Mouse (Mus musculus) kidney, postnatal 0 days (tissue): Measurements from ENCODE around the gene Pdlim7. TPM values are rescaled to one million over a fixed set of nuclear protein-coding genes. Genes with fewer than 3 reads are reported as not detected.

Source experiments
- ATAC-seq: fragments of 200-750 bp; cut with Nextera tagmentation; replicated peaks from 2 replicates; pipeline ENCODE4 v1.8.0; 2017; ENCODE audit warnings: low read depth, moderate number of reproducible peaks, moderate TSS enrichment, moderate library complexity; ENCODE audit not compliant: low FRiP score
- DNase-seq: peaks from one replicate; pipeline ENCODE4 v3.0.0-alpha.2; 2016; ENCODE audit warnings: low spot score
- H3K27ac ChIP-seq: fragments of 300-500 bp; sonication (generic); 2 replicates; pipeline ENCODE4 v1.5.1; 2014; ENCODE audit warnings: mild to moderate bottlenecking
- H3K27me3 ChIP-seq: fragments of 300-500 bp; sonication (generic); 2 replicates; pipeline ENCODE4 v1.6.1; 2014; ENCODE audit warnings: low read length, mixed read lengths; ENCODE audit not compliant: insufficient read depth
- H3K36me3 ChIP-seq: fragments of 300-500 bp; sonication (generic); 2 replicates; pipeline ENCODE4 v1.6.1; 2014; ENCODE audit warnings: low read length, mixed read lengths; ENCODE audit not compliant: insufficient read depth
- H3K4me1 ChIP-seq: fragments of 300-500 bp; sonication (generic); replicated peaks from 2 replicates; pipeline ENCODE4 v1.6.1; 2014; ENCODE audit warnings: antibody characterized with exemption, low read length, mixed read lengths; ENCODE audit not compliant: insufficient read depth
- H3K4me2 ChIP-seq: fragments of 300-500 bp; sonication (generic); 2 replicates; pipeline ENCODE4 v1.6.1; 2014; ENCODE audit warnings: mild to moderate bottlenecking, low read length, moderate library complexity, mixed read lengths
- H3K4me3 ChIP-seq: fragments of 300-500 bp; sonication (generic); replicated peaks from 2 replicates; pipeline ENCODE4 v1.5.1; 2014; ENCODE audit warnings: low read depth, low read length
- H3K9ac ChIP-seq: fragments of 300-500 bp; sonication (generic); 2 replicates; pipeline ENCODE4 v1.6.1; 2014; ENCODE audit warnings: low read depth, low read length
- H3K9me3 ChIP-seq: fragments of 300-500 bp; sonication (generic); replicated peaks from 2 replicates; pipeline ENCODE4 v1.6.1; 2016; ENCODE audit warnings: low read length, inconsistent platforms, mixed read lengths
- CTCF ChIP-seq: IDR thresholded peaks from 2 replicates; pipeline ENCODE4 v1.5.1; 2016; ENCODE audit warnings: antibody characterized with exemption, low read depth, mild to moderate bottlenecking, moderate library complexity
- WGBS: fragments of 180-500 bp; shearing (Covaris S2); extraction: QIAGEN DNeasy Blood & Tissue Kit; methylation state at CpG from one replicate; pipeline ENCODE4 v1.1.7; 2014; 5-methylcytosine and 5-hydroxymethylcytosine counted together
- polyA plus RNA-seq: library from polyadenylated mRNA; unstranded; fragments of >200 nt; fragmentation: Nextera tagmentation; extraction: Ambion mirVana; gene quantifications from 2 replicates; pipeline ENCODE4 v1.2.1, GENCODE M21; 2015

Gene Pdlim7
- polyA plus RNA-seq, 1 experiment from 2014 or later: 112 TPM

DNA sequence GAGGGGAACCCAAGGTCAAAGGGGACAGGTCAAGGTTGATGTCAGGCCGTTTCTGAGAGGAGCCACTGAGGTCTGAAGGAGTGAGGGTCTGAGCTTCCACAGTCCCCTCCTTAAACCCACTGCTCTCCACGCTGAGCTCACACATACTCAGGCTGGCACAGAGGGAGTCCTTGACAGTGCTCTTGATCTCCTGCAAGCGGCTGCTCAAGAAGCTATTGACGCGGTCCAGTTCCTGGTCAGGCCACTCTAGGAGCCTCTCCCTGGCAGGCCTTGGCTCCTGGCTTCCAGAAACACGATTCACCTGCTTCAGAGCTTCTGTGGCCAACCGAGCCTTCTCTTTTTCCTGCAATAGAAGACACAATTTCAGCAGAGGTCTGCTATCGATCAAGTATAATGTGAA lies 30.0 kb upstream of the Pdlim7 start:
- Histone ChIP-seq H3K4me2 (no peak overlapping the region), H3K27me3 (no peaks in the 10 kb centered on the region), H3K4me3 (no peak overlapping the region), H3K36me3 (peaks cover 65% of the 10 kb centered on the region), H3K4me1 (no peaks in the 10 kb centered on the region), H3K27ac (no peak overlapping the region), H3K9me3 (no peaks in the 10 kb centered on the region), H3K9ac (no peak overlapping the region)
- ATAC-seq (no peak), DNase-seq (no peak)
- TF ChIP-seq CTCF: no peak
- WGBS: 90% methylated on average over 8 of the region's 8 CpGs

DNA sequence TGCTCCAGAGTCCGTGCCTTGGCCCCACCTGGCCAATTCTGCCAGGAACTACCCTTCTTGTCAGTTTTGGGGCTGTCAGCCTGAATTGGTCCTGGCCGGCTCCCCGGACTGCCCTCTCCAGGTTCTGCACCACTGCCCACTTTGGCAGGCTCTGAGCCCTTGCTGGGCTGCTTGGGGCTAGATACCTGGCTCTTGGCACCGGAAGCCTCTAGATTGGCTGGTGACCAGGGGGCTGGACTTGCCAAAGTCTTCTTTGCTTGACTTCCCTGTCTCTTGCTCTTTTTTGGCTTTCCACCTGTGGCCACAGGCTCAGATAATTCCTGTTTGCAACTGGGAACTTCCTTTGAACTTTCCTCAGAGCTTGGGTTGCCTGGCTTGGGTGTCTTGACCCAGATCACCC lies 29.4 kb upstream of the Pdlim7 start:
- Histone ChIP-seq H3K27ac (no peak overlapping the region), H3K9me3 (no peaks in the 10 kb centered on the region), H3K9ac (no peak overlapping the region), H3K4me2 (no peak overlapping the region), H3K36me3 (peaks cover 70% of the 10 kb centered on the region), H3K4me1 (no peaks in the 10 kb centered on the region), H3K27me3 (no peaks in the 10 kb centered on the region), H3K4me3 (no peak overlapping the region)
- ATAC-seq (no peak), DNase-seq (no peak)
- WGBS: 92% methylated on average over 4 of the region's 4 CpGs
- TF ChIP-seq CTCF: no peak

DNA sequence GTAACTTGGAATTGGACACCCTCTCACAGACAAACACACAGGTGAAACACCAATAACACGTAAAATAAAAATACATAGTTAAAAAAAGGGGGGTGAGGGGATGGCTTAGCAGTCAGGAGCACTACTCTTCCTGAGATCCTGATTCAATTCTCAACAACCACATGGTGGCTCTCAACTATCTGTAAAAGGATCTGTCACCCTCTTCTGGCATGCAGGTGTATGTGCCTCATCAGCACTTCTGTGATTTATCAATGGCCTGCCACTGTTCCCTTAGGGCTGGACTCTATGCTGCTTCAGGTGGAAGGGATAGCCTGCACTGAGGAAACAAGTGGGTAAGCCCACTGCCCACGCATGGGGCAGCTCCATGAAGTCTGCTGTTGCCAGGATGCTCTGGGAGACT lies 27.5 kb upstream of the Pdlim7 start:
- H3K36me3 ChIP-seq: peaks cover 58% of the 10 kb centered on the region
- no peak overlapping the region for H3K4me3 ChIP-seq
- no peak overlapping the region for H3K27ac ChIP-seq
- DNase-seq: no peak
- no peaks in the 10 kb centered on the region for H3K27me3 ChIP-seq
- peak; percentile 10; the same call in 1 of the 2 replicates for TF ChIP-seq CTCF
- ATAC-seq: no peak
- no peaks in the 10 kb centered on the region for H3K4me1 ChIP-seq
- H3K4me2 ChIP-seq: no peak overlapping the region
- WGBS: 83% methylated on average over 2 of the region's 2 CpGs
- H3K9ac ChIP-seq: no peak overlapping the region
- no peaks in the 10 kb centered on the region for H3K9me3 ChIP-seq

DNA sequence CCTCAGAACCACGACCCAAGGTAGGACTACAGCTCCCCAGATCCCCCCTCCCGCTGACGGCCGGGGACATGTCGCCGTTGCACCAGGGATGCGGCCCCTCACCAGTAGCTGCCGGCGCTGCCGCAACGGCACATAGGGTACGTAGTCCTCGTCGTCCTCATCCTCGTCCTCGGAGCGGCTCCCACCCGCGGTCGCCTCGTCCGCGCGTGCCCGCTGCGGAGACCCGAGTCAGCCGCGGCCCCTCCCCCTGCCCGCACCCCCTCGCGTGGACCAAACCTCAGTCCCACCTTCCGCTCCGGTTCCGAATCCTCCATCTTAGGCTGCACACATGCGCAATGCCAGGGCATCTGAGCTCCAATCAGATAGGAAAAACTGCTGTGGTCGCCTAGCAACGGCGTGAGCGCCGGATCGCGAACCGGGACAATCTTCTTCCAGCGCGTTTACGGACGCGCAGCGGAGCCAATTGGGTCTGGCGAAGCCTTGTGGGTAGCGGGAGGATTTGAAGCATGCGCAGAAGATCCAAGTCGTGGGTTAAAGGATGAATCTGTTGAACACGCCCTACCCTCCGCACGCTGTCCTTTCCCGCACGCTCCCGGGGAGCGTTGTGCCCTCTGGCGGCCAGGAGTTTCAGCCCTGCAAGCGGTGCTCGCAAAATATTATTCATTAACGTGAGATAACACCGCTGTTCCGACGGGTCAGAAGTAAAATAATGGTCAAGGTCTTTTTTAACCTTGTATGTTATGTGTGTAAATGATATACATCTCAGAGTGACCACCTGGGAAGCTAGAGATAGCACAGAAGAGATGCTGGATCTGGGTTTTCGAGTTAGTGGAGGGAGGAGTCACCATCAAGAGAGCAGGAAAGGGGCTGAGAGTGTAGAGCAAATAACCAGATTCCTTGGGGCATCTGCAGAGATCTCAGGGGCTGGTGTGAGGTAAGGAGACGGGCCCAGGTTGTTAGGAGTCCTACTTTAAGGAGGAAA lies 23.0 kb upstream of the Pdlim7 start, which contains the start of gene Ddx41:
TSS of gene Ddx41 (minus strand) at position 465 of the 982 bp plus-strand sequence.
- Histone ChIP-seq H3K27ac (peak within 1 kb of the TSS; percentile 31; the same call in 1 of the 2 replicates), H3K4me2 (peak within 1 kb of the TSS; percentile 93), H3K27me3 (no peaks in the 10 kb centered on the region), H3K4me1 (no peaks in the 10 kb centered on the region; the same call in 1 of the 2 replicates), H3K9me3 (no peaks in the 10 kb centered on the region), H3K36me3 (peaks cover 51% of the 10 kb centered on the region), H3K4me3 (peak within 1 kb of the TSS; percentile 89), H3K9ac (peak within 1 kb of the TSS; percentile 77)
- DNase-seq: peak; percentile 99
- ATAC-seq: peak; percentile 93
- TF ChIP-seq CTCF: peak; percentile 97
- under 1% methylated on average over 70 of the region's 70 CpGs for WGBS

DNA sequence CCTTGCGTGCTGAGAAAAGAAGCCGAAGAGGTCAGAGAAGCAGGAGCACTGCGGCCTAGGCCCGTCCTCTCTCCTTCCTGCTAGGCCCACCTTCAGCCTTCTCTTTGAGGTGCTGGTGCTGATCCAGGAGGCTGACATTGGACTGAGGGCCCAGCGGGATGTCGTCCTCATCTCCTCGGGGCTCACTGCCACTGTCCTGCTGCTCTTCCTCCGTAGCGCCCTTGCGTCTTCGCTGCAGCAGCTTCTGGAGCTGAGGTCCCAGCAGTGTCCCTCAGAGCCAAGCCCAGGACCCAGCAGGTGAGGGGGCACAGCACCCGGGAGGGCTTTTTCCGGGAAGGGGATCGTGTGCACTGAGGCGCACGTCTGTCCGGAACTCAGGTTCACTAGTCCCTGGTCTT lies 22.3 kb upstream of the Pdlim7 start:
- Histone ChIP-seq H3K4me1 (no peaks in the 10 kb centered on the region; the same call in 1 of the 2 replicates), H3K9me3 (no peaks in the 10 kb centered on the region), H3K27me3 (no peaks in the 10 kb centered on the region), H3K4me2 (peak overlapping the region; percentile 93), H3K9ac (peak overlapping the region; percentile 77), H3K36me3 (peaks cover 49% of the 10 kb centered on the region), H3K4me3 (peak overlapping the region; percentile 89), H3K27ac (no peak overlapping the region)
- no peak for TF ChIP-seq CTCF
- no peak for DNase-seq
- ATAC-seq: peak; percentile 9
- 15% methylated on average over 17 of the region's 17 CpGs for WGBS

DNA sequence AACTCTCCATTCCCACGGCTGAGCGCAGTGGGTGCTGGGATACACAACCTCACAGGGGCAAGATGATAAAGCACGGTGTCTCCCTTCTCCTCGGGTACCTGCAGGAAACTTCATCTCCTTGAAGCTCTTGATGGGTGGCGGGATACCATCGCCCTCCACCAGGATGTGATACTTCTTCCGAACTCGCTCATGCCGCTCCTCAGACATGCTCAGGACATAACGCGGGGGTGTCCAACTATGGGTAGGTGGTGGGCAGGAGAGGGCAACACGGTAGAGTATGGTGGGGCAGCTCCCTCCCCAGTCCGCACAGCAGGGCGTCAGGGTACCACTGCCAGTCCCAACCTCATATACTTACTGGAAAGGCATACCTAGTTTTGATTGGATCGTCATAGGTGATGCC lies 21.7 kb upstream of the Pdlim7 start:
- Histone ChIP-seq H3K36me3 (peaks cover 48% of the 10 kb centered on the region), H3K9ac (no peak overlapping the region)

More for the DNA sequence above, 21.7 kb upstream of the Pdlim7 start:
- Histone ChIP-seq H3K27ac (no peak overlapping the region), H3K4me3 (peak overlapping the region; percentile 89; the same call in 1 of the 2 replicates), H3K9me3 (no peaks in the 10 kb centered on the region), H3K4me2 (peak overlapping the region; percentile 93), H3K4me1 (no peaks in the 10 kb centered on the region; the same call in 1 of the 2 replicates), H3K27me3 (no peaks in the 10 kb centered on the region)
- TF ChIP-seq CTCF: no peak
- ATAC-seq (no peak), DNase-seq (no peak)
- 89% methylated on average over 15 of the region's 15 CpGs for WGBS
